Mouse (Mus musculus): ENCODE data around the gene A830031A19Rik. TPM values are rescaled to one million over a fixed set of nuclear protein-coding genes. Genes with fewer than 3 reads are reported as not detected.

A830031A19Rik gene
- polyA plus RNA-seq, 1 experiment from 2014 or later, result not detected

DNA sequence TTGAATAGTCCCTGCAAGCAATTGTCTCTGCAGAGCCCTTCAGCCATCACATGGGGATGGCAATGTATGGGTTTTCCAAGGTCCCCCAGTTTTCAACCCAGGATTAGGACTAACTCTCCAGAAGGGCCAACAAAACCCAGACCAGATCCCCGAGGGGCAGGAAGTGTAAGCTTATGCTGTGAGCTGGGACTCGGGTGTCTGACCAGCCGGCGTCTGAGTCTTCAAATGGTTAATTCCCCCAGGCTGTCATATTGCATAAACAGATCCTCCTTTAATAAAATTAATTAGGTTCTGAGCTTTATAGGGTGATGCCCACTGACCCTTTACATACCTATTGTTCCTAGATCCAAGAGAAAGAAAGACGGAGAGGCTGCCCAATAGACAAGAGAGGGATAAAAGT, 14.4 kb downstream of the A830031A19Rik start:
- Histone ChIP-seq H3K36me3 (ENCODE audit: control insufficient read depth, insufficient read depth, low read length) (no peaks in the 10 kb centered on the region), H3K27ac (replicated peaks; ENCODE audit: low read depth, low read length) (no peak overlapping the region), H3K9me3 (ENCODE audit: control insufficient read depth, low read length) (no peaks in the 10 kb centered on the region), H3K4me1 (ENCODE audit: control insufficient read depth, insufficient read depth, low read length) (peaks cover 13% of the 10 kb centered on the region), H3K27me3 (ENCODE audit: control insufficient read depth, insufficient read depth, low read length) (no peaks in the 10 kb centered on the region), H3K4me2 (ENCODE audit: low read length) (peak overlapping the region; percentile 50), H3K9ac (replicated peaks; ENCODE audit: low read length) (no peak overlapping the region; the same call in 1 of the 2 replicates), H3K4me3 (replicated peaks; ENCODE audit: low read depth, low read length) (peak overlapping the region; percentile 23; the same call in 1 of the 2 replicates)
- DNase-seq (peak; percentile 35), ATAC-seq (ENCODE audit: low FRiP score, low TSS enrichment) (no peak)
- 2% methylated on average over 5 of the region's 5 CpGs for WGBS

DNA sequence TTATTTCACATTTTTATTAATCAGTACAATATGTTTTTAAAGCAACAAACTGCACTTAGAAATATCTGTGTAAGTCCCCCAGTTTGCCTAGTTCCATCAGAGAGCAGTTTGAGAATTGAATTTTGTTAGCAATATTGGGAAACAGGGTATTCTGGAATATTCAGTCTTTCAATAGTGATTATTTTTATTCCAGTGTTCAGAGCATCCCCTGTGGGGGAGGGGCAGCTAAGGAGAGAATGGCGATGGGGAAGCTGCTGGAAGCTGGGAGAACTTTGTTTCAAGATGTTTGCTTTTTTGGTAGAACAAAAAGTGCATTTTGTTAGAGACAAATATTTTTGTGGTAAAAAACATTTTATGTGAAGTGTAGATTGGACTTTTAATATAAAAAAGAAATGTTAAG, 15.7 kb downstream of the A830031A19Rik start:
- DNase-seq, result peak; percentile 43
- Histone ChIP-seq H3K27ac (replicated peaks; ENCODE audit: low read depth, low read length) (no peak overlapping the region), H3K4me1 (ENCODE audit: control insufficient read depth, insufficient read depth, low read length) (peaks cover 13% of the 10 kb centered on the region), H3K4me3 (replicated peaks; ENCODE audit: low read depth, low read length) (no peak overlapping the region), H3K9ac (replicated peaks; ENCODE audit: low read length) (no peak overlapping the region), H3K4me2 (ENCODE audit: low read length) (no peak overlapping the region), H3K27me3 (ENCODE audit: control insufficient read depth, insufficient read depth, low read length) (no peaks in the 10 kb centered on the region), H3K9me3 (ENCODE audit: control insufficient read depth, low read length) (no peaks in the 10 kb centered on the region), H3K36me3 (ENCODE audit: control insufficient read depth, insufficient read depth, low read length) (no peaks in the 10 kb centered on the region)
- ATAC-seq (ENCODE audit: low FRiP score, low TSS enrichment), result no peak
- WGBS, result 4% methylated on average over 1 of the region's 1 CpGs

DNA sequence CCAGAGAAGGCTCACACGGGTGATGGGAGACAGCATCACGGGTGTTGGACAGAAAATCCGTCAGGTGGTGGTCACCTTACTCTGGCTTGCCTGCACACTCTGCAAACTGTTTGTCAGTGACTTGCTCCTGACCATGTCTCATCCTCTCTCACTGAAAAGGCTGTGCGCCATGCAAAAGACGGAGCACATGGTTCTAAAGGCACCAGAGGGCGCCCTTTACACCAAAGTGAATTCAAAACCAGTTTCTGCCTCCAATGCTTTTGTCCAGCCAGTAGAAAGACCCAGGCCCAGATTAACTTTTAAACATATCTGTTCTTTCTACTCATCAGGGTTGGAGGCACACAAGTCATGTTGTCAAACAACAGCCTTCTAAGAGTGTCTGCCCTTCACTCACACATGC, 22.0 kb downstream of the A830031A19Rik start:
- no peak overlapping the region for H3K4me2 ChIP-seq (ENCODE audit: low read length)
- H3K9me3 ChIP-seq (ENCODE audit: control insufficient read depth, low read length), result no peaks in the 10 kb centered on the region
- H3K4me1 ChIP-seq (ENCODE audit: control insufficient read depth, insufficient read depth, low read length), result peaks cover 7% of the 10 kb centered on the region; the same call in 1 of the 2 replicates
- no peaks in the 10 kb centered on the region for H3K36me3 ChIP-seq (ENCODE audit: control insufficient read depth, insufficient read depth, low read length)
- H3K27ac ChIP-seq (replicated peaks; ENCODE audit: low read depth, low read length), result no peak overlapping the region
- DNase-seq, result peak; percentile 43
- no peak for ATAC-seq (ENCODE audit: low FRiP score, low TSS enrichment)
- H3K9ac ChIP-seq (replicated peaks; ENCODE audit: low read length), result no peak overlapping the region
- no peak overlapping the region for H3K4me3 ChIP-seq (replicated peaks; ENCODE audit: low read depth, low read length)
- no peaks in the 10 kb centered on the region for H3K27me3 ChIP-seq (ENCODE audit: control insufficient read depth, insufficient read depth, low read length)
- WGBS, result 65% methylated on average over 6 of the region's 6 CpGs

DNA sequence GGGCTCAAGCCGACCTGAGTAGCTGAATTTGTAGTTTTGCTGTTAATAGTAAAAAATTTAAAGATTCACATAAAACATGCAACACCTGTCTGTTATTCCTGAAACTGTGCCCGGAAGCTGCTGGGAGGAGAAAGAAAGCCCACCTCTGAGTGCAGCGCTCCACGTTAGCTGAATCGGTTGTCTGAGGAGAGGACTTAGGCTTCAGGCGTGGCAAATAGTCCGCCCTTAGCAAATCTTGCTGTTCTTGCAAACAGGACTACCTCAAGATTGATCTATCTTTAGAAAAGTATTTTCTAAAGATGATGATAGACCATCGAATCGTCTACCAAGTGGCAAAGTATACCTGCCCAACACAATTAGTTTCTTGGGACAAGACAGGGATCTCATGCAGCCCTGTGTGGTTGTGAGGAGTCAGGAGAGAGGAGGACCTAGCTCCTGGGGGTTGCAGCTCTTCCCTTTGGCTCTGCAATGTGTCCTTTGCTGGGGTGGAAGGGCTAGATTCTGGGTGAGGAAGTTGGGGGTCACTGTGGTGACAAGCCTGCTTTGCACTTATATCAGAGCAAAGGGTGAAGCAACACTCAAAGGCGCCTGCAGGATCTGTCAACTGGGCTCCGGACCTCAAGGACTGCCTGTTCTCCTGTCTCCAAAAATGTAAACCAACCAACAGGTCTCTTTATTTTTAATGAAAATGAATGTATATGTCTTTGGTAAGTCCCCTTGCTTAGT, 24.7 kb downstream of the A830031A19Rik start:
- Histone ChIP-seq H3K9ac (replicated peaks; ENCODE audit: low read length) (no peak overlapping the region), H3K4me3 (replicated peaks; ENCODE audit: low read depth, low read length) (no peak overlapping the region), H3K36me3 (ENCODE audit: control insufficient read depth, insufficient read depth, low read length) (no peaks in the 10 kb centered on the region), H3K9me3 (ENCODE audit: control insufficient read depth, low read length) (no peaks in the 10 kb centered on the region), H3K4me2 (ENCODE audit: low read length) (peak overlapping the region; percentile 68), H3K27me3 (ENCODE audit: control insufficient read depth, insufficient read depth, low read length) (no peaks in the 10 kb centered on the region), H3K27ac (replicated peaks; ENCODE audit: low read depth, low read length) (no peak overlapping the region), H3K4me1 (ENCODE audit: control insufficient read depth, insufficient read depth, low read length) (peaks cover 7% of the 10 kb centered on the region; the same call in 1 of the 2 replicates)
- DNase-seq (no peak), ATAC-seq (ENCODE audit: low FRiP score, low TSS enrichment) (no peak)
- 83% methylated on average over 11 of the region's 11 CpGs for WGBS

DNA sequence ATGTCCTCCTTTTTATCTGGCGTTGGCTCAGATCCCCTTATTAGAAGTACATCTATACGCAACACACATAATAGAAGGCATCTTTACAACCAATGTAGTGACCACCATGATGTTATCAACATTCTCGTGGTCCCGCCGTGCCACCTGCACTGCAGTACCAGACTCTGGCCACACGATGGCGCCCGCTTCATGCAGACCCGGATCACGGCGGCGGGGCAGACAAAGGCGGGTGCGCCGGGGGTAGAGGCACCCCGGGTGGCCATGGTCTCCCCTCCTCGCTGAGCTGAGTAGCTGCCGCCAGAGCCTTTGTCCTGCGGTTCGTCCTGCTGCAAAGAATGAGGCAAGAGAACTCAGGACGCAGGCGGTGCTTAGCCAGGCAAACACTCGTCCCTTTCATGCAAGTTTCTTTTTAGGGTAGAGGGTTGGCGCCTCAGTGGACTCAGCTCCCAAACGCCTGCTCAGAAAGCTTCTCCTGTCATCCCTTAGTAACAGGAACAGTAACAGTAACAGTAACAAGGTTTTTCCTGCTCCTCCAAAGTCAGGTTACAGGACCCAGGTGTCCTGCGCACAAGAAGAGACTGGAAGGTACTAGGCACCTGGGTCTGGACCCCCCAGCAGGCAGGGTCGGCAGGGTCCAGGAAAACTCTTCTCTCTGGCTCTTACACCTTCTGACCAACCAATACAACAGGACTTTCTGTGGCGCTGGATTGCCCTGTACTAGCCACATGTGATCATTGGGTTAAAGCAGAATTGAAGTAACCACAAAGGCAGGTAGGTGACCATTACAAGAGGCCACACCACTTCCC, 25.4 kb downstream of the A830031A19Rik start:
- peak; percentile 93 for DNase-seq
- WGBS, result 4% methylated on average over 28 of the region's 28 CpGs
- ATAC-seq (ENCODE audit: low FRiP score, low TSS enrichment), result peak; percentile 92
- Histone ChIP-seq H3K4me1 (ENCODE audit: control insufficient read depth, insufficient read depth, low read length) (peaks cover 7% of the 10 kb centered on the region; the same call in 1 of the 2 replicates), H3K27me3 (ENCODE audit: control insufficient read depth, insufficient read depth, low read length) (no peaks in the 10 kb centered on the region), H3K9me3 (ENCODE audit: control insufficient read depth, low read length) (no peaks in the 10 kb centered on the region), H3K4me2 (ENCODE audit: low read length) (peak overlapping the region; percentile 68), H3K9ac (replicated peaks; ENCODE audit: low read length) (peak overlapping the region; percentile 78), H3K36me3 (ENCODE audit: control insufficient read depth, insufficient read depth, low read length) (no peaks in the 10 kb centered on the region), H3K4me3 (replicated peaks; ENCODE audit: low read depth, low read length) (peak overlapping the region; percentile 46), H3K27ac (replicated peaks; ENCODE audit: low read depth, low read length) (peak overlapping the region; percentile 70; the same call in 1 of the 2 replicates)

DNA sequence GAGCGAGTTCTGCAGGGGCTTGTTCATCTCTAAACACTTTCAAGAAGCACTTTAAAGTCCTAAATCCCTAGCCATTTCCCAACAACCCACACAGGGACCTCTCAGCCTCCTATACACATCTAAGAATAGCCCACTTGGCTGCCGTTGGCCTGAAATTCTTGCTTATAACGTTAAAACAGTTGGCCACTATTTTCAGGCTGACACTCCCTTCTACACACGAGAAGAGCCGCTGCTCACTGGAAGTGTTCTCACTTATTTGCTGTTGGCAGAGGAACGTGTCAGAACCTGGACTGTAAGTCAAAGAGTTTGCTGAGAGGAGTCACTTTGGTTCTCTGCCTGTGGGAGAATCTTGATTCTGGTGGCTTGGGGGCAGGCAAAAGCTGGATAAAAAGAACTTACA, 30.8 kb downstream of the A830031A19Rik start:
- ATAC-seq (ENCODE audit: low FRiP score, low TSS enrichment) (no peak), DNase-seq (no peak)
- Histone ChIP-seq H3K36me3 (ENCODE audit: control insufficient read depth, insufficient read depth, low read length) (no peaks in the 10 kb centered on the region), H3K9ac (replicated peaks; ENCODE audit: low read length) (no peak overlapping the region), H3K27ac (replicated peaks; ENCODE audit: low read depth, low read length) (no peak overlapping the region), H3K4me2 (ENCODE audit: low read length) (no peak overlapping the region), H3K4me1 (ENCODE audit: control insufficient read depth, insufficient read depth, low read length) (no peaks in the 10 kb centered on the region), H3K4me3 (replicated peaks; ENCODE audit: low read depth, low read length) (no peak overlapping the region), H3K27me3 (ENCODE audit: control insufficient read depth, insufficient read depth, low read length) (no peaks in the 10 kb centered on the region), H3K9me3 (ENCODE audit: control insufficient read depth, low read length) (no peaks in the 10 kb centered on the region)
- 84% methylated on average over 6 of the region's 6 CpGs for WGBS

DNA sequence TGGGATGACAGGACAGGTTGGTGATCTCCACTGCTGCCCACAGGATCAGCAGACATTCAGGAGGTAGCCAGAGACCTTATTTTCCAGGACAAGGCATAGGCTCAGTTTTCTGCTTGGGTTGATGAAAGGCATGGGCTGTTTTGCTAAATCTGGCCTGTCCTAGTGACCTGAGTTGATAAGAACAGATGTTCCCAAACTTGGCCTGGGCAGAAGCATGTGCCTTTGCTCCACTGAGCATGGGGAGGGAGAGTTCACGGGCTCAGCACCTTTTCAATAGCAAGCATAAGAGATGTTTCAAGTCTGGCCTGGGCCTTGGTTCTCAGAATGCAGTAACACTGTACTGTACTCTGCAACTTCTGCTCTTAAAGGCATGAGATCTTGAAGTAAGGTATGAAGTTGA, 54.1 kb downstream of the A830031A19Rik start:
- ATAC-seq (ENCODE audit: low FRiP score, low TSS enrichment), result no peak
- Histone ChIP-seq H3K4me3 (replicated peaks; ENCODE audit: low read depth, low read length) (no peak overlapping the region), H3K27ac (replicated peaks; ENCODE audit: low read depth, low read length) (no peak overlapping the region)

DNA sequence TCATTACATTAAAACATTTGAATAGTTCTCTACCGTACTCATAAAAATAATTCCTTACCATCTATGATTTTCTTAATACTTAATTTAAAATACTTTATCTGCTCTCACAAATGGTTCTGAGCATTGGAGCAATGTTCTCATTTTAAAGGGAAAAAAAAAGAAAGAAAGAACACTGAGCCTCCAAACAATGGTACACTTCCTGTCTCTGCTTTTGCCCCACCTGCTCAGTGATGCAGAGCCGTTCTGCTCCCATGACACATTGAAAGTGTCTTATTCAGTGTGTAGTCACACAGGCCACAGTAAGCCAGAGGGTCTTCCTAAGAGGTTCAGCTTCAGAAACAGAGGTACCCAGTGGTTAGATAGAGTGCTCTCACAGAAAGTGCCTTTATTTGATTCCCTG, 56.1 kb downstream of the A830031A19Rik start:
- 60% methylated on average over 2 of the region's 2 CpGs for WGBS
- Histone ChIP-seq H3K27ac (replicated peaks; ENCODE audit: low read depth, low read length) (no peak overlapping the region), H3K4me2 (ENCODE audit: low read length) (no peak overlapping the region), H3K36me3 (ENCODE audit: control insufficient read depth, insufficient read depth, low read length) (no peaks in the 10 kb centered on the region), H3K27me3 (ENCODE audit: control insufficient read depth, insufficient read depth, low read length) (no peaks in the 10 kb centered on the region), H3K9me3 (ENCODE audit: control insufficient read depth, low read length) (no peaks in the 10 kb centered on the region), H3K9ac (replicated peaks; ENCODE audit: low read length) (no peak overlapping the region), H3K4me3 (replicated peaks; ENCODE audit: low read depth, low read length) (no peak overlapping the region), H3K4me1 (ENCODE audit: control insufficient read depth, insufficient read depth, low read length) (peaks cover 15% of the 10 kb centered on the region; the same call in 1 of the 2 replicates)
- no peak for ATAC-seq (ENCODE audit: low FRiP score, low TSS enrichment)
- DNase-seq, result no peak

More for the DNA sequence above, 54.1 kb downstream of the A830031A19Rik start:
- WGBS, result 75% methylated on average over 1 of the region's 1 CpGs
- no peaks in the 10 kb centered on the region for H3K36me3 ChIP-seq (ENCODE audit: control insufficient read depth, insufficient read depth, low read length)
- H3K4me1 ChIP-seq (ENCODE audit: control insufficient read depth, insufficient read depth, low read length), result peaks cover 11% of the 10 kb centered on the region; the same call in 1 of the 2 replicates
- no peak overlapping the region for H3K4me2 ChIP-seq (ENCODE audit: low read length)
- no peak for DNase-seq
- H3K9me3 ChIP-seq (ENCODE audit: control insufficient read depth, low read length), result no peaks in the 10 kb centered on the region
- no peaks in the 10 kb centered on the region for H3K27me3 ChIP-seq (ENCODE audit: control insufficient read depth, insufficient read depth, low read length)
- H3K9ac ChIP-seq (replicated peaks; ENCODE audit: low read length), result no peak overlapping the region
